Mouse (Mus musculus) right cerebral cortex, postnatal 36 days (tissue): ENCODE data around the gene Gfpt1.

ENCODE experiments used
- DNase-seq, 2 experiments: peaks; one replicate each; pipeline ENCODE4 v3.0.0; 2022; ENCODE audit warnings: low spot score in 2 of 2, mixed read lengths in 1 of 2

Gfpt1 gene

GRCm38 (mm10) chr6:87133966-87134546, 91.4 kb downstream of the Gfpt1 start:
- no peak for DNase-seq

GRCm38 (mm10) chr6:87138479-87138878, 95.8 kb downstream of the Gfpt1 start:
- no peak for DNase-seq

- DNase-seq = no peak
These were observed 97.3 kb downstream of the Gfpt1 start for GRCm38 (mm10) chr6:87139796-87140553.
